Mouse (Mus musculus): Measurements from ENCODE around the gene Ebf1. TPM values are rescaled to one million over a fixed set of nuclear protein-coding genes. Genes with fewer than 3 reads are reported as not detected.

The Ebf1 gene
- total RNA-seq, 2 experiments from 2014 or later: 10.0 to 13.8 TPM

DNA sequence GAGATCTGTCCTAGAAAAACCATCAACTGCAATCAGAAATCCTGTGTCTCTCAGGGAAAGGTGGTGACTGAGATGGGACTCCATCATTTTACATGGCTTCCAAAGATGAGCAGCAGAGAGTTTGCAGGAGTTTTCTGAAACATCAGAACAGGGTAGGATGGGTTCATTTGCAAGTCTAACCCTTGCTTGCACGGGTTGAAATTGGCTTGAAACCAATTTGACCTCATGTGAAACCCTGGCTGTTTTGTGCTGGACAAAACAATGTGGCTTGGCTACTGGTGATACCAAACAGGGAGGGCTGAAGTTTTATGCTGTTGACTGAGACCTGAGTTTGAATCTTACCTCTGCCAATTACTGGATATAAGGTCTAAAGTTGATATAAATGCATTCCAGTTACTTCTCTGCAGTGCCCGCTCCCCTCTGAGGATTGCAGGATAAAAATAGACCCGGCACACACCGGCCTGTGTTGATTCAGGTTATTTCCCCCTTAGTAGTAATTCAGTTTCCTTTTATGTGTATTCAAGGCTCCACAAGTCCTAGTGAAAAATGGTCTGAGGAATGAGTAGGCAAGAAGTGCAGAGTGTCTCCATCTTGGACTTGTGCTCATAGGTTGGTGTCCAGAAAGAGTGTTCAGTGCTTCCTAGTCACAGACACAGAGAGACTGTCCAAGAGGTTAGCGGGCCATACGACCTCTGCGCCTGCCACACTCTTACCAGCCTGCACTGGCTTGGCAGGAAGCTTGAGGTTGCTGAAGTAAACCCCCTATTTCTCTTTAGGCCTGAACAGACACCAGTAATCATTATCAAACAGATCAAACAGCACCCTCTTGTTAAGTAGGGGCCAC, 147.1 kb downstream of the Ebf1 start:
- intact Hi-C loops (cut with DNase I): no loop called here
- no peak for DNase-seq (ENCODE audit: low spot score)

DNA sequence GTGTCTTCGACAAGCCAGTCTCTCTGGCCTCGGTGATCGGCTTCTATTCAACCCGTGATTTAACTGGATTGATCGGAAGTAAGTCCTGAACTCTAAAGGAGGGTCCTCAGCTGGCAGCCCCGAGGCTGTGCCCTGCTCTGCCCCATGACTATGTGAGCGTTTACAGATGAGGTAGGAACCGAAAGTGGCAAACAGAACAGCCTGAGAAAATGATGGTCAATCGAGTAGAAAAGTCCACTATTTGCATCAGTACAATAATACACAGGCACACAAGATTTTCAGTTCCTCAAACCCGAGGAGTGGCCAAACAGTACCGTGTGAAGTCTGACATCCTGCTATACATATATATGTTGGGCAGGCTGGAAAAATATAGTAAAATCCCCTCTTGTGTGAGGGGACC, 147.9 kb downstream of the Ebf1 start:
- DNase-seq (ENCODE audit: low spot score): no peak
- intact Hi-C loops (cut with DNase I): no loop called here

DNA sequence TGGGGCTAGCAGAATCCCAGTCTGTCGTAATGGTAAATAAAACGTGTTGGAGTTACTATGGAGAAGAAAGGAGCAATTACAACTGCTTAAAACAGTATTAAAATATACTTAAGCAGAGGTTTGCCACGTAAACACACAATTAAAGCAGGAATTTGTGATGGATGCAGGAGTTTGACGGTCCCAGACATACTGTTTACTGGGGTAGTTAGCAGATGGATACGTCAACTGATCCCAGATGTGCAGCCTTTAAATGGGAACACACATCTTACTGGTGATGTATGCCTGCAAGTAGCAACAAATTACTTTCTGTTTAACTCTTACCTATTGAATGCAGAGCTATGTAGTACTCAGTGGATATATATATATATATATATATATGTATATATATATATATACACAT, 149.1 kb downstream of the Ebf1 start:
- intact Hi-C loops (cut with DNase I): no loop called here
- DNase-seq (ENCODE audit: low spot score): no peak

DNA sequence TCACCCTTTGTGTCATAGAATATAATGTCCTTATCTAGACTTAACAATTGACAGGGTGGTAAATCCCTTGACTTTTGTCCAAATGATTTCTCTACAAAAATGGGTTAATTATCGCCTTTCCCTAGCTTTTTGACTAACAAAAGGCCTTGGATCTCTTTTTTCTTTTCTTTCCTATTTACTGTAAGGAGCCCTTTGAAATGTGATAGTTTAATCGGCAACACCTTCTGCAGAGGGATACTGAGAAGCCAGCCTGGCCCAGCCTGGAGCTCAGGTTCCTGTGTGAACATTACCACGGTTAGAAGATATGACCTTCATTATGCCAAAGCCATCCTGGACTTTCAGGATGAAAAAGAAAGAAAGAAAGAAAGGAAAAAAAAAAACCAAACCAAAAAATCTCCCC, 150.2 kb downstream of the Ebf1 start:
- no peak for DNase-seq (ENCODE audit: low spot score)
- intact Hi-C loops (cut with DNase I): no loop called here

DNA sequence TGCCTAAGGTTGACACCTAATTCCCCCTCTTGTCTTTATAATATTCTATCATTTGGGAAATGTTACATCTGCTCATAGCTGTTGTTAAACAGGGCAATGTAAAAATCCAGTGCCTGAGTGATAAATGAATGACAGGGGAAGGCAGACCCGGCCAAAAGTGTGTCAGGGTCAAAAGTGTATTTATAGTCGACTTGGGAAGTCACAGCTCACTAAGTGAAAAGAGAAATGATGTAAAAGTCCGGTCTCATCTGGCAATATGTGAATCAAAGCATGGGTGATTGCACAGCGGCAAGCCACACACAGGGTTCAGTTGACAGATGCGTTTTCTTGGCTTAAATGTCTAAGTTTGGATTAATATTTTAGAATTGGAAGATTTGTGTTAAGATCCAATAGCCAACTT, 151.2 kb downstream of the Ebf1 start:
- no peak for DNase-seq (ENCODE audit: low spot score)
- intact Hi-C loops (cut with DNase I): no loop called here

DNA sequence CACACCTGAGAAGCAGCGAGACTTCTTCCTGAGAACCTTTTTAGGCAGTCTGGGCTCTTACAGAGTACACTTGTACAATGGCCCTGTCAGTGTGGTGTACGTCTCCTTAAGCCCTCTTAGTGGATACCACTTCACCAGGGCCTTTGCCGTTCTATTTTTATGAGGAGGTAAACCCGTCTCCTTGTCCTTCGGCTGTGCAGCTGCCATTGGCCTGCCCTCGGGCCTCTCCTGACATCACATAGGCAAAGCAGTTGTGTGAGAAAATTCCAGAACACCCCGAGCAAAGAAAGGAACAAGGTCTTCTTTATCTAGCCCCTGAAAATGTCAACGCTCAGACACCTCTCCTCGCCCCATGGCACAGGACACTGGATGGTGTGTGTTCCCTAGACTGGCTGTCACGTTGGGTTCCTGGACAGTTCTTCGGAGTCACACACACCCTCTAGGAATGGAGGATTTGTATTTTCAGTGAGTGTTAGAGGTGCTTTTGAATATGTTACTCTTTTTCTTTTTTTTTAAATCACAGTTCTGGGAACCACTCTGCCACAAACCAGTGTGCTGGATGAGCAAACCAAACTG, 154.0 kb downstream of the Ebf1 start:
- intact Hi-C loops (cut with DNase I): no loop called here
- DNase-seq (ENCODE audit: low spot score): no peak

DNA sequence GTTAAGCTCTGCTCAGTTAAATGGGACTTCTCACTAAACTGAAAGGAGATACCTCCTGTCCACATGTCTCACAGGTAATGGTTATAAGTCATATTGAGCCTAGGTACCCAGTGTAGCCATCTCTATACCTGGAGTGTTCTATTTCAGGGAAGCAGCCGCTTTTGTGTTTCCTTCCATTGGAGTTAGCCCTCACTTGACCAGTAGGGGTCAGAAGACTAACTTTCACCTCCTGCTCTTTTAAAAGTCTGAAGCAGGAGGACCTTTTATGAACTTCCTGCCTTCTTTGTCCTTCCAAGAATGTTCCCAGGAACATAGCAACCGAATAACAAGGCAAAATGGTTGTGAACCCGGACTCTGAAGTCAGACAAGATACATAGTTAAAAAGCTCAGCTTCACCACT, 157.3 kb downstream of the Ebf1 start:
- intact Hi-C loops (cut with DNase I): no loop called here
- no peak for DNase-seq (ENCODE audit: low spot score)

DNA sequence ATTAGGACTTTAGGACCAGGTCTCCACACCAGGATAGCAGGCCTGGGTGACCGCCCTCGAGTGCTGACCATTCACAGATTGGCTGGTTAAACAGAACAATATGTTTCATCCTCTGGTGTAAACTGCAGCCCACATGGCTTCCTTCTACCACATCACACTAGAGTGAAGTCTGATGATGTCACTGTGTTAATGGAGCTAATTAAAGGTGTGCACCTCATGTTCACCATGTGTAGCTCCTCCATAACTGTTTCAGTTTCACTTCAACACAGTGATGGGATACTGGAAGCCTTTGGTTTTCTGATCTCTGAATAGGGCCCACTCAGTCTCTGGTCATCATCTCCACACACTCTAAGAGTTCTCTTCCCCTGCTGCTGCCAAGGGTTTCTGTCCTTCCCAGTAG, 158.4 kb downstream of the Ebf1 start:
- intact Hi-C loops (cut with DNase I): loop anchor here (5.0 kb wide), 1 partner anchor 67 kb away; no protein-coding TSS in a partner anchor
- no peak for DNase-seq (ENCODE audit: low spot score)

DNA sequence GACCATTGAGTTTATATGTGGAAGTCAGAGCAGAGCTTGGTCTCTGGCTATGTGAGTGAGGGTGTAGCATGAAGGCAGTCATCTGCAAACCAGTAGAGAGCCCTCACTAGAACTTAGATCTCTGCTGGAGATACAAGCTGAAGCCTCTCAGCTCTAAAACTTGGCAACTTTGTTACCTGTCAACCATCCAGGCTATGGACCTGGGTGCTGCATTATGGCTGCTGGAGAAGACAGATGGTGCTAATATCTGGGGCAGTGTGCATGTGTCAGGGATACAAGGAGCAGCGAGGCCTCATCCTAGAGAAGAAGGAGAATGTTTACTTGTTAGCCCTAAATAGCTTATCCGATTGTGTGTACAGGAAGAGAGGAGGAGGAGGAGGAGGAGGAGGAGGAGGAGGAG, 159.4 kb downstream of the Ebf1 start:
- no peak for DNase-seq (ENCODE audit: low spot score)
- intact Hi-C loops (cut with DNase I): loop anchor here (5.0 kb wide), 1 partner anchor 66 kb away; no protein-coding TSS in a partner anchor

DNA sequence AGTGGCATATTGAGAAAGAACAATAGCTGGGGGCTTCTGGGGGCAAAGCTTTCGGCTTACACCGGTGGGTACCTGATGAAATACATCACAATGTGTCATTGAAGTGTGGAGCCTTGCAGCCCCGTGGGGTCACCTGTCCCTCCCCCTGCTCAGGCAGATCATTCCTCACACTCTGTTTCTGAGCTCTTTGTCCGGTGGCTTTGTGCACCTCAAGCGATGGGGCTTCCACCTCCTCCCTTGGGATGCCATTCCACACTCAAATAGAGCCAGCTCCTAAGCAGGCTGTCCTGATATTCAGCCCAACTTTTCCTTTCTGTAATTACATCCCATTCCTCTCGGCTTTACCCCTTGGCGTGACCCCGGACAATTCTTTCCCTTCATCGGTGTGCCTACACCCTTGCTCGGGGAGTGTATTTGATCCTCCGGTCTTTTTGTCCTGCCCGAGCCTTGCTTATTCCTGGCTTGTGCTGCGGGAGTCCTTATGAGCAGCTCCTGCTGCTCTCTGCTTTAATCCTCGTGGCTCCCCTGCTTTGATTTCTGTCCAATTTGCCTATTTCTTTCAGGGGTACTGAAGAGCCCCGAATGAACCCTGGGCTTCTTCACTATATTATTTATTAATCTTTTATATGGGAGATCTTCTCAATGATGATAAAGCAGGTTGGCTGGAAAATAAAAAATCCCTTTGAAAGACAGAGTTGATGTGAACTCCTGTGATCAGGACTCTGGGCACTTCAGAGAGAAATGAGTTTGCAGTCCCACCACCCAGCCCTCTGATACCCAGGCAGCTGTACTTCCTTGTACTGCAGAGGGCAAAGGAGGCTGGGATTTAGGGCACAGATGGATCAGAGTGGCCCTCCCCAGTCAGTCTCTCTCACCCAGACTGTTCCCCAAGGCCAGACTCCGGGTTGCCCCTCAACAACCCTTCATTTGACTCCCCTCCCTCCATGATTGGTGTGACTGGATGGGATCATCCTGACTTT, 160.5 kb downstream of the Ebf1 start:
- intact Hi-C loops (cut with DNase I): loop anchor here (5.0 kb wide), 1 partner anchor 65 kb away; no protein-coding TSS in a partner anchor
- no peak for DNase-seq (ENCODE audit: low spot score)

DNA sequence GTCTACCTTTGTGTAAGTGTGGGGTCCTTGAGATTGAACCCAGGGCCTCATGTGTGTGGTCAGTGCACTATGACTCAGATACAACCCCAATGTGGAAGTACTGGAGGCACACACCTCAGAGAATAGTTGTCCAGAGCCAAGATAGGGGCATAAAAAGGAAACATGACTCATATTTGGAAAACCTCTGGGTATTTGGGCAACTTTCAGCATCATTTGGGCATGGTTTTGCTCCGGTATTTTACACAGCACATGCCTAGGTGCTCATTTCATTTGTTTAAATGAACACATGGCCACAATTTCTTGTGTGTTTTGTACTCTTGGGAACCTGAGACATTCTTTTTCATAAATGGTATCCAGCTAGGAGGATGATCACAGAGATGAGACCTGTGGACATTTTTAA, 161.9 kb downstream of the Ebf1 start:
- intact Hi-C loops (cut with DNase I): loop anchor here (5.0 kb wide), 1 partner anchor 63 kb away; no protein-coding TSS in a partner anchor
- no peak for DNase-seq (ENCODE audit: low spot score)

DNA sequence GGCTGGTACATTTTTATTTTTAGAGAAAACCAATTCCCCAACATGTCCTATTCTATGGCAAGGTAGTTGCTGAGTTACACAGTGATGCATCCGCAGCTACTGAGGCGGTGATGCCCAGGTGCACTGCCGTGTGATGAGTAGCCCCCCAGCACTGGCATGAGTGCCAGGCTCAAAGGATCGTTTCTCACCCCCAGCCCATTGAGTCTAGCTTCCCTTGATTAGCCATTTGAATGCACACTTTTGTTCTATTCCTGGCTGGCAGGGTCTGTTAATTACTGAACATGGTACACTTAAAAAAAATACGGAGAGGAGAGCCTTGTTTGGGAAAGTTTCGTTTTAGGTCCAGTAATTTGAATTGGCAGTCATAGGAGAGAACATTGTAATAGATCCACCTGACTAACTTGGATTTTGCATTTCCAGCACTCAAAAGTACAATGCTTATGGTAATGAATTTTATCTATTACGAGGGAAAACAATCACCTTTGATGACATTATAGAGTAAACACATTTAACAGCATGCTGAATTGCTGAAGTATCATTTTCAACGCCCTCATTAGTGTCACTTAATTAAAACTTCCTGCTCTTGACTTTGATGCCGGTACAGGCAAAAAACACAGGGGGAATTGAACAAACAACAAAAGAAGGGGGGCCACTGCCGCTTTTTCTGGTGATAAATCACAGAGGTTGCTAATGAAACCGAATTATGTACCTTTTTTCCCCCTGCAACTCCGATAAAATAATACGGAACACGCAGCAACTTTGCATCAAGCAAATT, 167.3 kb downstream of the Ebf1 start:
- intact Hi-C loops (cut with DNase I): no loop called here

DNA sequence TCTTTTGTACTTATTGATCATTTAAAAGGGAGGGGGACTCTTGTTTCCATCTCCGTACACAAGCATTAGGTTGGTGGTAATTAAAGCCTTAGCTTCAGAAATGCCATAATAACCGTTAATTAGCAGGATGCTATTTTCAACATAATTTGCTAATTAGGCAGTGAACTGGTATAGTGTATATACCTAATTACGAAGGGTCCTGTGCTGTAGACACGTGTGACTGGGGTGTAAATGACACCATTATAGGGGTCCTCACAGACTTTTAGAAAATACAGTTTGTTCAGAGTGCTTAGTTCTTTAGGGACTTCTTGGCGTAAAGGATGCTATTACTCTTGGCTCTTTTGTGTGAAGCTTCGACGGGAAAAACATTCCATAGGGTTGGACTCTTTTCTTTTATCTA, 167.9 kb downstream of the Ebf1 start:
- no peak for DNase-seq (ENCODE audit: low spot score)
- intact Hi-C loops (cut with DNase I): no loop called here

More for the DNA sequence above, 167.3 kb downstream of the Ebf1 start:
- no peak for DNase-seq (ENCODE audit: low spot score)

DNA sequence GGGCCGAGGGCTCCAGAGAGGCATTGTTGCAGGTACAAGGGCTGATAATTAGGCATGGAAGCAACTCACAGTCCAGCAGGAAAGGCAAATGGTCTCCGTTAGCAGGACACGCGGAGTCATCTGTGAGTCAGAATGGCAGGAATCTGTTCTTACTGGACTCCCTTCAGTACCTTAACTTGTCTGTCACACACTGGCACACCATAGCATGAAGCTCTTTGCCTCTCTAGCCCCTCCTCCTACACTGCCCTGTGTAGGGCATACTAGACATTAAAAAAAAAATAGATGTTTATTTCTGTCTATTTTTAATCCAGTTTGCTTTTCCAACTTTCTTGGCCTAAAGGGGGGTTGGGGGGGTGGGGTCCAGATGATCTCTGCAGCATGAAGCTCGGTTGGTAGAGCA, 168.4 kb downstream of the Ebf1 start:
- DNase-seq (ENCODE audit: low spot score): no peak
- intact Hi-C loops (cut with DNase I): no loop called here

DNA sequence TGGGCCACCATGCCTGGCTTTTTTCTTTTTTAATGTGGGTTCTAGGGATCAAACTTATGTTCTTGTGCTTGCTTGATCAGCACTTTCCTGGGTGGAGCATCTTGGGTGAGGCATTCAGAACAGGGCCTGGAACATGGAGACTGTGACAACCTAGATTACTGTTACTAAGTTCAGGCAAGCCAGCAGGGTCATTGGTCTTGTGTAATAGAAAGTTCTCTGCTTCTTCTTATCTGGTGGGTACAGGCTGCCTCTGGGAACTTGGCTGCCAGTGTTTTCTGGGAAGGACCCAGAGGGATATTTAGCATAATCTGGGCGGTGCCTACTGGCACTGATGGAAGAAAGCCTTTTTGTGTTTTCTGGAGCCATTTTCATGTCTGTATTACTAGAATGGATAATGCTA, 170.9 kb downstream of the Ebf1 start:
- intact Hi-C loops (cut with DNase I): no loop called here
- no peak for DNase-seq (ENCODE audit: low spot score)

DNA sequence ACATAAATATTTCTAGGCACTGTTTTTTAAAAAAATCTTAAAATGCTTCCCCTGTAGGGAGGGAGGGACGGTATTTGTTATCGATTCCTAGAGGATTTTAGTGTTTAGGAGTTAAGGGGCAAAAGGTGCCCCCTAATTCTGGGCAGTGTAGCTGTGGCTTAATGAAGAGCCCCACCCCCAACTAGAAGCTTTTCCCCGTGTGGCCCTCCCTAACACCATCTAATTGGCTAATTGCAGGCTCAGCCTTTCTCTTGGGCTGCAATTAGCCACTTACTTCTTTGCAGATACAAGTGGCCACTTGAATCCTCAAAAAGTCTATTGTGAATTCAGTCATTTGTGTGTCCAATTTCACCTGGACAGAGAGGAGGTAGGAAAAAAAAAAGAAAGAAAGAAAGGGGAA, 175.7 kb downstream of the Ebf1 start:
- intact Hi-C loops (cut with DNase I): no loop called here
- DNase-seq (ENCODE audit: low spot score): no peak

DNA sequence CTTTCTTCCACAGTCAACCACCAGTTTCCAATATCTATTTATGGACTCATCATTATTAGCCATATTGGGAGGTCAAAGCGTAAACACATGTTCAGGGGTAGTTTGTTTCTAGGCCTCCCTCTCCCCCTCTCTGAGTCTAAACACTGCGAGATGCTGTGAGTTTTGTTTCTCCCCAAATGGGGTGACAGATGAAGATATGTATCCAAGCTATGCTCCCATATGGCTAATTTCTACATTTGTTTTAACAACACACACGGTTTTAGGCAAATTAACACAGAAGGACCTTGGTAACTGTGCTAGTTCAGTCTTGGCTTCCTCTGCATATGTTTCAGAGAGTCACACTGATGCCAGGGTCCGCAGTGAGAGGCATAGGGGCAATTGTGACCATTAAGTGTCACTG, 177.8 kb downstream of the Ebf1 start:
- no peak for DNase-seq (ENCODE audit: low spot score)
- intact Hi-C loops (cut with DNase I): no loop called here

DNA sequence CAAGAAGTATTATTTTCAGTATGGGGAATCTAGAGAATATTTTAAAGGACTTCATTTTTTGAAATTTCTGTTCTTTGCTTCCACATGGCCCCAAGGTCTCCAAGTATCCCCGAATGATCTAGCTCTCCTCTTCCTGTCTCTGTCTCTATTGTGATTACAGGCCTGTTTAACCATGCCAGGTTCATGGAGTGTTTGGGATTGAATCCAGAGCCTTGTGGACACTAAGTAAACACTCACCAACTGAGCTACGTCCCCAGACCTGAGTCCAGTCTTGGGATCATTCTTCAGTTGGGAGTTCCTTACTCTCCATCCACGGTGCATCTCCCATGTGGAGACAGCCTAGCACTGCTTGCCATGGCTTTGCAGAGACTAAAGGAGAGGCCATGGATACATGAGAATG, 178.7 kb downstream of the Ebf1 start:
- intact Hi-C loops (cut with DNase I): no loop called here
- DNase-seq (ENCODE audit: low spot score): no peak

DNA sequence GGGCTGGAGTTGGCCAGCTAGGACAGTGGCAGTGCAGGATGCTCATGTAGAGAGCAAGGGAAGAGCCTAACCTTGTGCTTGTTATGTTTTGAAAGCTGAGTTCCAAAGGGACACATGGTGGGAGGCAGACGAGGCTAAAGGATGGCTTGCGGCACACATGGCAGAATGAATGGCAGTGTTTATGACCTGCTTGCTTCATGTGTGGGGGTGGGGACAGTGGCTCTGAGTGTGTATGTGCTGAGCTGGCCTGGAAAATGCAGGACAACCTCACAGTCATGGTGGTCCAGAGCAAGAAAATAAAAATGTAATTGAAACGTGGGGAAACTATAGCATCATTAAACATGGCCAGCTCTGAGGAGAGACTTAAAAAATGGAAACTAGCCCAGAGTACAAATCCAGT, 181.2 kb downstream of the Ebf1 start:
- no peak for DNase-seq (ENCODE audit: low spot score)
- intact Hi-C loops (cut with DNase I): no loop called here

DNA sequence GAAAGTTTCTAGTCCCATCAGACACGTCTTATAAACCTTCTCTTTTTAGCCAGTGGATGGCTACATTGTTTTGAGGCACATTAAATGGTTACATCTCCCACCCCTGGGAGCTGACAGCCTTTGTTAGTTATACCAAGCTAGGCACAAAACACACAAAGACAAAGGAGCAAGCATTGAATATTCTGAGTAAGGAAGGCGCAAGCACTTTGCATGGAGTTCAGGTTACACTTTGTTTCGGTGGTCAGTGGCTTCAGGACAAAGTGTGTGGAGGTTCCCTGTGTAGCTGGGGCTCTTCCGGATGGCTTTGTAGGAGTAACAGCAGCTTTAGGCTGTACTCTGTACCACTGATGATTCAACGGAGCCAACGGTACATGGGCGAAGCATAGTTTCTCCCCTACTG, 186.9 kb downstream of the Ebf1 start:
- intact Hi-C loops (cut with DNase I): no loop called here
- DNase-seq (ENCODE audit: low spot score): no peak
